Mouse (Mus musculus) forebrain, postnatal 0 days (tissue): Measurements from ENCODE around the gene Skap1. TPM values are rescaled to one million over a fixed set of nuclear protein-coding genes. Genes with fewer than 3 reads are reported as not detected.

ENCODE experiments used
- ATAC-seq: fragments of 200-750 bp; cut with Nextera tagmentation; 2 replicates; pipeline ENCODE4 v1.8.0; 2017; ENCODE audit warnings: mild to moderate bottlenecking, moderate library complexity
- DNase-seq: peaks from one replicate; pipeline ENCODE4 v3.0.0-alpha.2; 2015
- H3K27ac ChIP-seq: fragments of 300-500 bp; sonication (generic); 2 replicates; pipeline ENCODE4 v1.5.1; 2014; ENCODE audit warnings: low read depth, mild to moderate bottlenecking, antibody characterized with exemption, low read length, moderate library complexity, mixed read lengths
- H3K27me3 ChIP-seq: fragments of 300-500 bp; sonication (generic); 2 replicates; pipeline ENCODE4 v1.6.1; 2014; ENCODE audit warnings: mild to moderate bottlenecking, low read length, mixed read lengths; ENCODE audit not compliant: insufficient read depth
- H3K36me3 ChIP-seq: fragments of 300-500 bp; sonication (generic); 2 replicates; pipeline ENCODE4 v1.6.1; 2014; ENCODE audit warnings: mild to moderate bottlenecking, moderate library complexity; ENCODE audit not compliant: insufficient read depth
- H3K4me1 ChIP-seq: fragments of 300-500 bp; sonication (generic); 2 replicates; pipeline ENCODE4 v1.6.1; 2014; ENCODE audit warnings: antibody characterized with exemption; ENCODE audit not compliant: insufficient read depth
- H3K4me2 ChIP-seq: fragments of 300-500 bp; sonication (generic); 2 replicates; pipeline ENCODE4 v1.6.1; 2014; ENCODE audit warnings: low read depth, mild to moderate bottlenecking, moderate library complexity
- H3K4me3 ChIP-seq: fragments of 300-500 bp; sonication (generic); 2 replicates; pipeline ENCODE4 v1.5.1; 2014; ENCODE audit warnings: low read depth, low read length, mixed read lengths
- H3K9ac ChIP-seq: fragments of 300-500 bp; sonication (generic); 2 replicates; pipeline ENCODE4 v1.6.1; 2014; ENCODE audit warnings: mild to moderate bottlenecking
- H3K9me3 ChIP-seq: fragments of 300-500 bp; sonication (generic); 2 replicates; pipeline ENCODE4 v1.6.1; 2016; ENCODE audit warnings: low read length
- CTCF ChIP-seq: sonication (generic); IDR thresholded peaks from 2 replicates; pipeline ENCODE4 v1.5.1; 2016; ENCODE audit warnings: antibody characterized with exemption, control low read depth, low read depth
- WGBS: fragments of 180-500 bp; shearing (Covaris S2); extraction: QIAGEN DNeasy Blood & Tissue Kit; methylation state at CpG from one replicate; pipeline ENCODE4 v1.1.7; 2014; 5-methylcytosine and 5-hydroxymethylcytosine counted together
- polyA plus RNA-seq: library from polyadenylated mRNA; unstranded; fragments of >200 nt; fragmentation: Nextera tagmentation; extraction: Ambion mirVana; gene quantifications from 2 replicates; pipeline ENCODE4 v1.2.1, GENCODE M21; 2015
- total RNA-seq: library from RNA; depleted of rRNA; stranded (reverse); fragments of >200 nt; gene quantifications from 2 replicates; pipeline ENCODE4 v1.2.3, GENCODE M21; 2014

Skap1 gene
- total and polyA plus RNA-seq, 2 experiments from 2014 or later: 1.6 to 3.7 TPM

- Histone ChIP-seq H3K4me1 (no peaks in the 10 kb centered on the region), H3K36me3 (no peaks in the 10 kb centered on the region), H3K27me3 (no peaks in the 10 kb centered on the region), H3K27ac (no peak overlapping the region), H3K4me2 (no peak overlapping the region), H3K4me3 (no peak overlapping the region), H3K9ac (no peak overlapping the region), H3K9me3 (no peaks in the 10 kb centered on the region)
- ATAC-seq (no peak), DNase-seq (no peak)
- WGBS: 41% methylated on average over 11 of the region's 11 CpGs
- no peak for TF ChIP-seq CTCF
These were observed 156.3 kb downstream of the Skap1 start for GRCm38 (mm10) chr11:96620660-96621059.

- Histone ChIP-seq H3K9me3 (no peaks in the 10 kb centered on the region), H3K27me3 (no peaks in the 10 kb centered on the region), H3K27ac (no peak overlapping the region), H3K36me3 (no peaks in the 10 kb centered on the region), H3K4me2 (no peak overlapping the region), H3K9ac (no peak overlapping the region), H3K4me3 (no peak overlapping the region), H3K4me1 (no peaks in the 10 kb centered on the region)
- ATAC-seq: no peak
- TF ChIP-seq CTCF: peak; percentile 88
- DNase-seq: peak; percentile 87
- WGBS: 19% methylated on average over 4 of the region's 4 CpGs
These were observed 156.8 kb downstream of the Skap1 start for GRCm38 (mm10) chr11:96621167-96621566.

- no peak overlapping the region for H3K9ac ChIP-seq
- H3K4me2 ChIP-seq: no peak overlapping the region
- TF ChIP-seq CTCF: peak; percentile 36
- no peak for DNase-seq
- no peak overlapping the region for H3K4me3 ChIP-seq
- no peak overlapping the region for H3K27ac ChIP-seq
- H3K36me3 ChIP-seq: no peaks in the 10 kb centered on the region
- H3K4me1 ChIP-seq: no peaks in the 10 kb centered on the region
- 12% methylated on average over 9 of the region's 9 CpGs for WGBS
- no peaks in the 10 kb centered on the region for H3K9me3 ChIP-seq
- no peaks in the 10 kb centered on the region for H3K27me3 ChIP-seq
- no peak for ATAC-seq
These were observed 158.4 kb downstream of the Skap1 start for GRCm38 (mm10) chr11:96622782-96623181.

GRCm38 (mm10) chr11:96624436-96624835, 160.0 kb downstream of the Skap1 start:
- Histone ChIP-seq H3K9ac (no peak overlapping the region), H3K27ac (no peak overlapping the region), H3K27me3 (no peaks in the 10 kb centered on the region), H3K9me3 (no peaks in the 10 kb centered on the region), H3K36me3 (no peaks in the 10 kb centered on the region), H3K4me2 (no peak overlapping the region), H3K4me1 (no peaks in the 10 kb centered on the region), H3K4me3 (no peak overlapping the region)
- peak; percentile 37 for DNase-seq
- TF ChIP-seq CTCF: peak; percentile 55
- 52% methylated on average over 4 of the region's 4 CpGs for WGBS
- ATAC-seq: no peak

GRCm38 (mm10) chr11:96629775-96630174, 165.4 kb downstream of the Skap1 start:
- DNase-seq (peak; percentile 72), ATAC-seq (peak; percentile 63; the same call in 1 of the 2 replicates)
- H3K27ac ChIP-seq: no peak overlapping the region
- no peaks in the 10 kb centered on the region for H3K4me1 ChIP-seq
- H3K4me3 ChIP-seq: no peak overlapping the region
- H3K4me2 ChIP-seq: 0 out of 2 replicates have a peak overlapping the region, but pooled peaks have one; percentile 10
- H3K27me3 ChIP-seq: no peaks in the 10 kb centered on the region
- no peaks in the 10 kb centered on the region for H3K9me3 ChIP-seq
- H3K36me3 ChIP-seq: no peaks in the 10 kb centered on the region
- no peak for TF ChIP-seq CTCF
- 41% methylated on average over 9 of the region's 9 CpGs for WGBS
- H3K9ac ChIP-seq: no peak overlapping the region

- 80% methylated on average over 3 of the region's 3 CpGs for WGBS
- Histone ChIP-seq H3K4me3 (no peak overlapping the region), H3K27me3 (no peaks in the 10 kb centered on the region), H3K9me3 (no peaks in the 10 kb centered on the region), H3K4me1 (no peaks in the 10 kb centered on the region), H3K4me2 (no peak overlapping the region), H3K27ac (no peak overlapping the region), H3K9ac (no peak overlapping the region), H3K36me3 (no peaks in the 10 kb centered on the region)
- no peak for DNase-seq
- no peak for TF ChIP-seq CTCF
- no peak for ATAC-seq
These were observed 167.1 kb downstream of the Skap1 start for GRCm38 (mm10) chr11:96631521-96631920.

GRCm38 (mm10) chr11:96637927-96638326, 173.5 kb downstream of the Skap1 start:
- ATAC-seq: no peak
- Histone ChIP-seq H3K27ac (no peak overlapping the region), H3K36me3 (no peaks in the 10 kb centered on the region), H3K4me1 (no peaks in the 10 kb centered on the region), H3K9me3 (no peaks in the 10 kb centered on the region), H3K9ac (no peak overlapping the region), H3K27me3 (no peaks in the 10 kb centered on the region), H3K4me3 (no peak overlapping the region), H3K4me2 (no peak overlapping the region)
- no peak for TF ChIP-seq CTCF
- 72% methylated on average over 7 of the region's 7 CpGs for WGBS
- no peak for DNase-seq

- H3K4me1 ChIP-seq: no peaks in the 10 kb centered on the region
- 71% methylated on average over 5 of the region's 5 CpGs for WGBS
- H3K36me3 ChIP-seq: no peaks in the 10 kb centered on the region
- H3K27me3 ChIP-seq: no peaks in the 10 kb centered on the region
- H3K4me2 ChIP-seq: no peak overlapping the region
- H3K9ac ChIP-seq: no peak overlapping the region
- H3K9me3 ChIP-seq: no peaks in the 10 kb centered on the region
- no peak for TF ChIP-seq CTCF
- DNase-seq (no peak), ATAC-seq (no peak)
- H3K27ac ChIP-seq: no peak overlapping the region
- H3K4me3 ChIP-seq: no peak overlapping the region
These were observed 175.4 kb downstream of the Skap1 start for GRCm38 (mm10) chr11:96639805-96640204.
